Mouse (Mus musculus): ENCODE measurements at regions not wholly inside any gene's neighbourhood (a gene's known extent, or its start where the extent isn't known, plus 50 kb on each side); places are given as distances from the start of the nearest gene placed in this dataset.

- DNase-seq (ENCODE audit: low spot score in 2 of 2): no peak
Observed at GRCm38 (mm10) chr10:9569277-9569676, 105.7 kb downstream of the Samd5 start.

- no peak for DNase-seq (ENCODE audit: low spot score in 2 of 2)
Observed at GRCm38 (mm10) chr10:9557517-9558065, 117.4 kb downstream of the Samd5 start.

- DNase-seq (ENCODE audit: low spot score in 2 of 2): no peak
Observed at GRCm38 (mm10) chr10:9557092-9557491, 117.9 kb downstream of the Samd5 start.

GRCm38 (mm10) chr10:9553946-9554345, 121.1 kb downstream of the Samd5 start:
- DNase-seq (ENCODE audit: low spot score in 2 of 2): no peak

- DNase-seq (ENCODE audit: low spot score in 2 of 2): no peak
Observed at GRCm38 (mm10) chr10:9549913-9550709, 124.9 kb downstream of the Samd5 start.

- no peak for DNase-seq (ENCODE audit: low spot score in 2 of 2)
Observed at GRCm38 (mm10) chr10:9545807-9546206, 129.2 kb downstream of the Samd5 start.

- no peak for DNase-seq (ENCODE audit: low spot score in 2 of 2)
Observed at GRCm38 (mm10) chr10:9544041-9544786, 130.8 kb downstream of the Samd5 start.

GRCm38 (mm10) chr10:9541579-9541978, 133.4 kb downstream of the Samd5 start:
- no peak for DNase-seq (ENCODE audit: low spot score in 2 of 2)

- DNase-seq (ENCODE audit: low spot score in 2 of 2): no peak
Observed at GRCm38 (mm10) chr10:9537686-9538085, 137.3 kb downstream of the Samd5 start.

- no peak for DNase-seq (ENCODE audit: low spot score in 2 of 2)
Observed at GRCm38 (mm10) chr10:9534552-9534951, 140.5 kb downstream of the Samd5 start.

- no peak for DNase-seq (ENCODE audit: low spot score in 2 of 2)
Observed at GRCm38 (mm10) chr10:9533283-9533682, 141.7 kb downstream of the Samd5 start.

GRCm38 (mm10) chr10:9531931-9532330, 143.1 kb downstream of the Samd5 start:
- no peak for DNase-seq (ENCODE audit: low spot score in 2 of 2)

GRCm38 (mm10) chr10:9529408-9529807, 145.6 kb downstream of the Samd5 start:
- no peak for DNase-seq (ENCODE audit: low spot score in 2 of 2)

- DNase-seq (ENCODE audit: low spot score in 2 of 2): no peak
Observed at GRCm38 (mm10) chr10:9528066-9528465, 146.9 kb downstream of the Samd5 start.

GRCm38 (mm10) chr10:9509764-9510390, 165.1 kb downstream of the Samd5 start:
- no peak for DNase-seq (ENCODE audit: low spot score in 2 of 2)

- DNase-seq (ENCODE audit: low spot score in 2 of 2): no peak
Observed at GRCm38 (mm10) chr10:9509092-9509671, 165.8 kb downstream of the Samd5 start.

- DNase-seq (ENCODE audit: low spot score in 2 of 2): no peak
Observed at GRCm38 (mm10) chr10:9503569-9504493, 171.2 kb downstream of the Samd5 start.

- no peak for DNase-seq (ENCODE audit: low spot score in 2 of 2)
Observed at GRCm38 (mm10) chr10:9498550-9498949, 176.5 kb downstream of the Samd5 start.

- DNase-seq (ENCODE audit: low spot score in 2 of 2): no peak
Observed at GRCm38 (mm10) chr10:9497021-9497420, 178.0 kb downstream of the Samd5 start.

GRCm38 (mm10) chr10:9495143-9495651, 179.8 kb downstream of the Samd5 start:
- no peak for DNase-seq (ENCODE audit: low spot score in 2 of 2)

- DNase-seq (ENCODE audit: low spot score in 2 of 2): no peak
Observed at GRCm38 (mm10) chr10:9490416-9490815, 184.6 kb downstream of the Samd5 start.
